ENCODE assay signal across 8 mouse cellular contexts in genomic region chr1:182340821-182341781, GRCm38 (mm10). TPM values are rescaled to one million over a fixed set of nuclear protein-coding genes. Genes with fewer than 3 reads are reported as not detected.
DNase-seq lines count a peak whose midpoint lies in the region; ATAC-seq and TF ChIP-seq lines count a peak whose summit lies in the region.

TSS of gene Fbxo28 (minus strand) at chr1:182341629.

- peak; percentile 66; the same call in 1 of the 2 replicates for TF ChIP-seq EP300 in heart, adult 2 months (IDR thresholded peaks at IDR 0.05; ENCODE audit: insufficient read depth, low read depth, low read length)

- peaks cover 18% of the 10 kb centered on the region for H3K4me1 ChIP-seq in embryonic facial prominence, embryonic 13.5 days
- H3K4me1 ChIP-seq in heart, adult 2 months (ENCODE audit: control insufficient read depth, insufficient read depth, low read length) = peaks cover 4% of the 10 kb centered on the region
- peaks cover 22% of the 10 kb centered on the region for H3K4me1 ChIP-seq in limb, embryonic 13.5 days
- peaks cover 32% of the 10 kb centered on the region for H3K4me1 ChIP-seq in midbrain, embryonic 16.5 days (ENCODE audit: control insufficient read depth, insufficient read depth, low read length)

- peak; percentile 90 for TF ChIP-seq POLR2A in heart, adult 2 months (IDR thresholded peaks at IDR 0.05; ENCODE audit: insufficient read depth, low read depth, low read length)

- under 1% methylated on average over 92 of the region's 93 CpGs for WGBS in embryonic facial prominence, embryonic 13.5 days
- under 1% methylated on average over 93 of the region's 93 CpGs for WGBS in heart, adult 2 months
- under 1% methylated on average over 82 of the region's 93 CpGs for WGBS in limb, embryonic 13.5 days
- WGBS in midbrain, embryonic 16.5 days = under 1% methylated on average over 79 of the region's 93 CpGs

- DNase-seq in 3134 (ENCODE audit: extremely low read depth, insufficient read length, low spot score) = peak; percentile 62
- peak; percentile 92 to 93 for DNase-seq in adrenal gland, postnatal 36 days
- peak; percentile 87 to 88 for DNase-seq in heart, adult 2 months
- DNase-seq in kidney, adult 8-10 months = peak; percentile 81 to 85
- peak; percentile 74 to 89 for DNase-seq in spleen, postnatal 10 days (ENCODE audit: low spot score in 2 of 2)

- H3K4me3 ChIP-seq in embryonic facial prominence, embryonic 13.5 days = peak within 1 kb of the TSS; percentile 99
- peak within 1 kb of the TSS; percentile 66 for H3K4me3 ChIP-seq in heart, adult 2 months
- H3K4me3 ChIP-seq in limb, embryonic 13.5 days = peak within 1 kb of the TSS; percentile 99
- H3K4me3 ChIP-seq in midbrain, embryonic 16.5 days (ENCODE audit: low read depth, low read length) = peak within 1 kb of the TSS; percentile 98

- 0 out of 2 replicates have a peak, but pooled peaks have one; percentile 2 for TF ChIP-seq CTCF in heart, adult 2 months (IDR thresholded peaks at IDR 0.05)

- intact Hi-C loops in heart, adult 2 months (cut with DNase I) = loop anchor here (2.0 kb wide), 1 partner anchor 58 kb away; the partner anchor contains the start of gene Degs1

- peak within 1 kb of the TSS; percentile 80 for H3K4me2 ChIP-seq in embryonic facial prominence, embryonic 13.5 days
- peak within 1 kb of the TSS; percentile 84 for H3K4me2 ChIP-seq in limb, embryonic 13.5 days (replicated peaks)
- H3K4me2 ChIP-seq in midbrain, embryonic 16.5 days (ENCODE audit: low read length) = peak within 1 kb of the TSS; percentile 85

- ATAC-seq in embryonic facial prominence, embryonic 13.5 days (ENCODE audit: insufficient number of reproducible peaks, insufficient read depth, low FRiP score, low TSS enrichment, low read depth) = peak; percentile 84
- peak; percentile 97 for ATAC-seq in limb, embryonic 13.5 days (ENCODE audit: low FRiP score, low read depth)
- peak; percentile 97 for ATAC-seq in midbrain, embryonic 16.5 days

- H3K27me3 ChIP-seq in embryonic facial prominence, embryonic 13.5 days = no peaks in the 10 kb centered on the region
- H3K27me3 ChIP-seq in heart, adult 2 months (ENCODE audit: control insufficient read depth, insufficient read depth, low read length) = no peaks in the 10 kb centered on the region
- H3K27me3 ChIP-seq in limb, embryonic 13.5 days = no peaks in the 10 kb centered on the region
- no peaks in the 10 kb centered on the region for H3K27me3 ChIP-seq in midbrain, embryonic 16.5 days (ENCODE audit: control insufficient read depth, insufficient read depth, low read depth, low read length)

- 0 out of 2 replicates have a peak, but pooled peaks cover 6% of the 10 kb centered on the region for H3K36me3 ChIP-seq in embryonic facial prominence, embryonic 13.5 days
- peaks cover 11% of the 10 kb centered on the region for H3K36me3 ChIP-seq in heart, adult 2 months (ENCODE audit: control insufficient read depth, insufficient read depth, low read length)
- H3K36me3 ChIP-seq in limb, embryonic 13.5 days = peaks cover 7% of the 10 kb centered on the region
- H3K36me3 ChIP-seq in midbrain, embryonic 16.5 days (ENCODE audit: control insufficient read depth, insufficient read depth, low read length) = no peaks in the 10 kb centered on the region

- peaks cover 8% of the 10 kb centered on the region for H3K79me2 ChIP-seq in heart, adult 2 months (replicated peaks; ENCODE audit: control insufficient read depth, insufficient read depth, low read length)

- peak within 1 kb of the TSS; percentile 84 for H3K27ac ChIP-seq in embryonic facial prominence, embryonic 13.5 days
- peak within 1 kb of the TSS; percentile 94 for H3K27ac ChIP-seq in heart, adult 2 months
- peak within 1 kb of the TSS; percentile 84 for H3K27ac ChIP-seq in limb, embryonic 13.5 days
- peak within 1 kb of the TSS; percentile 89 for H3K27ac ChIP-seq in midbrain, embryonic 16.5 days (ENCODE audit: low read length)

- H3K9ac ChIP-seq in embryonic facial prominence, embryonic 13.5 days = peak within 1 kb of the TSS; percentile 99
- peak within 1 kb of the TSS; percentile 98 for H3K9ac ChIP-seq in heart, adult 2 months (ENCODE audit: low read depth, low read length)
- peak within 1 kb of the TSS; percentile 98 for H3K9ac ChIP-seq in limb, embryonic 13.5 days
- peak within 1 kb of the TSS; percentile 95 for H3K9ac ChIP-seq in midbrain, embryonic 16.5 days (ENCODE audit: low read depth, low read length)

- no peaks in the 10 kb centered on the region for H3K9me3 ChIP-seq in embryonic facial prominence, embryonic 13.5 days
- no peaks in the 10 kb centered on the region for H3K9me3 ChIP-seq in limb, embryonic 13.5 days
- no peaks in the 10 kb centered on the region for H3K9me3 ChIP-seq in midbrain, embryonic 16.5 days (replicated peaks; ENCODE audit: control insufficient read depth, low read length, poor library complexity, severe bottlenecking)

RNA-seq across cellular contexts. Expression of gene Fbxo28, which starts in this region (rescaled TPM):
- total RNA-seq in adrenal gland, postnatal 36 days (2021) = 10 to 100 TPM; 34.5 to 44.1 TPM
- 18.1 and 22.3 TPM in 2 replicates for polyA plus RNA-seq in embryonic facial prominence, embryonic 13.5 days (2015; fragmentation: Nextera tagmentation; extraction: Ambion mirVana)
- 10 to 100 TPM; 20.4 to 20.9 TPM for total RNA-seq in heart, adult 2 months (2021)
- polyA plus RNA-seq in heart, adult 2 months (2012; rRNA removed) = 7.1 and 10.8 TPM in 2 replicates
- polyA plus RNA-seq in limb, embryonic 13.5 days (2015; fragmentation: Nextera tagmentation; extraction: Ambion mirVana) = 19.6 TPM in 2 replicates
- polyA plus RNA-seq in midbrain, embryonic 16.5 days (2015; fragmentation: Nextera tagmentation; extraction: Ambion mirVana) = 21.1 and 24.8 TPM in 2 replicates

Comparison
In these comparisons a context has a peak if more than half of its experiments do, and no peak if none do; other contexts are left out.
1. Peak in every context shown above with its lines: DNase-seq, ATAC-seq, H3K4me3 ChIP-seq and H3K27ac ChIP-seq.